Mouse (Mus musculus) C3H10T1/2 (cell line): ENCODE measurements around the gene Zfy2. TPM values are rescaled to one million over a fixed set of nuclear protein-coding genes. Genes with fewer than 3 reads are reported as not detected.

Experiments
- polyA plus RNA-seq, 2 experiments: library from polyadenylated mRNA; unstranded; fragments of >200 nt; fragmentation: generic; extraction: Trizol; gene quantifications; one replicate each; pipeline ENCODE4 v1.2.1; 2012; ENCODE audit warnings: missing spikeins in 2 of 2

Gene Zfy2
- polyA plus RNA-seq = not detected

GRCm38 (mm10) chrY:2170309-2170708 lies at the start of gene Zfy2:
Gene Zfy2 (minus strand): TSS chrY:2170409.

